Mouse (Mus musculus) thymus, adult 2 months (tissue): ENCODE results near the gene Rps17.

Experiments used
- CTCF ChIP-seq: fragments of 200-500 bp; IDR thresholded peaks from 2 replicates; pipeline ENCODE4 v1.5.1; 2012; ENCODE audit warnings: mild to moderate bottlenecking, control low read depth, low read length, moderate library complexity, borderline replicate concordance; ENCODE audit not compliant: control insufficient read depth, poor library complexity, insufficient read depth; ENCODE audit errors: extremely low read depth
- POLR2A ChIP-seq: fragments of 200-500 bp; IDR thresholded peaks from 2 replicates; pipeline ENCODE4 v1.6.1; 2012; ENCODE audit warnings: mild to moderate bottlenecking, low read length, control low read depth, moderate library complexity; ENCODE audit not compliant: control insufficient read depth, poor library complexity, insufficient read depth; ENCODE audit errors: extremely low read depth

- TF ChIP-seq CTCF (no peak), POLR2A (no peak)
Observed at GRCm38 (mm10) chr7:81371811-81372210, 26.8 kb upstream of the Rps17 start.
